In the genomic region with DNA sequence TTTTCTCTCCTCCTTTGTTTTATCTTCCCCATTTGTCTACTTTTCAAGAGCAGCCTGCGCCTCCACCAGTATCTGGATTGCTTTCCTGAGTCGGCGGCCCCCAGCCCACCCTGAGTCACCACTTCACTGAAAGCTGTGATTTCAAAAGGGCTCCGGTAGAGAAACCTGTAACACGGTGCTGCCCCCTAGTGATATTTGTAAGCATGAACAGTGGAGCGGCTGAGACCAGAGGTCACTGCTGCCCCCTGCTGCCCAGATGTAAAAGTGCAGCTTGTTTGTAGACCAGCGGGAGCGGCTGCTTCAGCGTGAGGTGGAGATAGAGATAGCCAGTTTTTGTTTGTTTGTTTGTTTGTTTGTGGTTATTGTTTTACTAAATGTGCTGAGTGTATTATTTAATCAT, we compare ENCODE assay signal across 8 mouse cellular contexts. TPM values are rescaled to one million over a fixed set of nuclear protein-coding genes. Genes with fewer than 3 reads are reported as not detected.
A peak's percentile ranks its signal among the peaks of the same experiment; 100 is the strongest.
DNase-seq lines count a peak whose midpoint lies in the region; ATAC-seq and TF ChIP-seq lines count a peak whose summit lies in the region.

No protein-coding gene starts in this region.

- ATAC-seq in forebrain, embryonic 11.5 days (replicated peaks; ENCODE audit: low FRiP score), result no peak
- ATAC-seq in forebrain, embryonic 15.5 days (replicated peaks), result no peak
- ATAC-seq in midbrain, embryonic 13.5 days, result peak; percentile 49; the same call in 1 of the 2 replicates

- no peaks in the 10 kb centered on the region for H3K36me3 ChIP-seq in forebrain, embryonic 11.5 days (ENCODE audit: control insufficient read depth, insufficient read depth, low read length)
- H3K36me3 ChIP-seq in forebrain, embryonic 15.5 days, result no peaks in the 10 kb centered on the region
- H3K36me3 ChIP-seq in midbrain, embryonic 13.5 days, result no peaks in the 10 kb centered on the region
- no peaks in the 10 kb centered on the region for H3K36me3 ChIP-seq in small intestine, adult 2 months (ENCODE audit: control insufficient read depth, insufficient read depth, low read length)

- intact Hi-C loops in left cerebral cortex, postnatal 10 days (cut with DNase I), result loop anchor here (10.0 kb wide), 2 partner anchors 53 to 303 kb away; no protein-coding TSS in a partner anchor

- H3K9ac ChIP-seq in forebrain, embryonic 11.5 days (ENCODE audit: low read length), result no peak overlapping the region
- no peak overlapping the region for H3K9ac ChIP-seq in forebrain, embryonic 15.5 days (replicated peaks)
- no peak overlapping the region for H3K9ac ChIP-seq in midbrain, embryonic 13.5 days (replicated peaks)

- no peak overlapping the region for H3K4me3 ChIP-seq in forebrain, embryonic 11.5 days (ENCODE audit: low read depth, low read length)
- no peak overlapping the region for H3K4me3 ChIP-seq in forebrain, embryonic 15.5 days
- H3K4me3 ChIP-seq in midbrain, embryonic 13.5 days (replicated peaks), result no peak overlapping the region
- H3K4me3 ChIP-seq in small intestine, adult 2 months (ENCODE audit: low read depth, low read length), result no peak overlapping the region

- H3K27me3 ChIP-seq in forebrain, embryonic 11.5 days (ENCODE audit: control insufficient read depth, insufficient read depth, low read length), result no peaks in the 10 kb centered on the region
- H3K27me3 ChIP-seq in forebrain, embryonic 15.5 days, result peaks cover 27% of the 10 kb centered on the region
- peaks cover 15% of the 10 kb centered on the region for H3K27me3 ChIP-seq in midbrain, embryonic 13.5 days
- H3K27me3 ChIP-seq in small intestine, adult 2 months (ENCODE audit: control insufficient read depth, insufficient read depth, low read length), result no peaks in the 10 kb centered on the region

- TF ChIP-seq POLR2A in small intestine, adult 2 months (IDR thresholded peaks at IDR 0.05; ENCODE audit: low read depth, low read length), result no peak

- H3K9me3 ChIP-seq in forebrain, embryonic 11.5 days (ENCODE audit: control insufficient read depth, low read length), result no peaks in the 10 kb centered on the region
- no peaks in the 10 kb centered on the region for H3K9me3 ChIP-seq in forebrain, embryonic 15.5 days
- no peaks in the 10 kb centered on the region for H3K9me3 ChIP-seq in midbrain, embryonic 13.5 days

- no peak overlapping the region for H3K27ac ChIP-seq in forebrain, embryonic 11.5 days (ENCODE audit: low read depth, low read length)
- no peak overlapping the region for H3K27ac ChIP-seq in forebrain, embryonic 15.5 days (replicated peaks)
- H3K27ac ChIP-seq in midbrain, embryonic 13.5 days, result no peak overlapping the region
- H3K27ac ChIP-seq in small intestine, adult 2 months (ENCODE audit: insufficient read depth, low read depth, low read length), result no peak overlapping the region

- no peak overlapping the region for H3K4me2 ChIP-seq in forebrain, embryonic 11.5 days (ENCODE audit: low read depth, low read length, severe bottlenecking)
- no peak overlapping the region for H3K4me2 ChIP-seq in forebrain, embryonic 15.5 days (replicated peaks)
- H3K4me2 ChIP-seq in midbrain, embryonic 13.5 days (replicated peaks), result no peak overlapping the region

- no peaks in the 10 kb centered on the region for H3K4me1 ChIP-seq in forebrain, embryonic 11.5 days (replicated peaks; ENCODE audit: control insufficient read depth, insufficient read depth, low read length)
- 0 out of 2 replicates have a peak, but pooled peaks cover 3% of the 10 kb centered on the region for H3K4me1 ChIP-seq in forebrain, embryonic 15.5 days
- H3K4me1 ChIP-seq in midbrain, embryonic 13.5 days (replicated peaks), result no peaks in the 10 kb centered on the region; the same call in 1 of the 2 replicates
- H3K4me1 ChIP-seq in small intestine, adult 2 months (ENCODE audit: control insufficient read depth, insufficient read depth, insufficient read length, low read length), result peaks cover 2% of the 10 kb centered on the region; the same call in 1 of the 2 replicates

- WGBS in forebrain, embryonic 11.5 days, result 38% methylated on average over 9 of the region's 9 CpGs
- WGBS in forebrain, embryonic 15.5 days, result 26% methylated on average over 9 of the region's 9 CpGs
- WGBS in midbrain, embryonic 13.5 days, result 31% methylated on average over 9 of the region's 9 CpGs
- 24% methylated on average over 9 of the region's 9 CpGs for WGBS in small intestine, adult 2 months

- TF ChIP-seq CTCF in small intestine, adult 2 months (IDR thresholded peaks at IDR 0.05; ENCODE audit: extremely low read depth, insufficient read length, insufficient replicate concordance, low read depth, low read length), result peak; percentile 99

- DNase-seq in forebrain, embryonic 11.5 days (ENCODE audit: low spot score), result peak; percentile 86
- DNase-seq in c-Kit-positive CD71-positive TER-119-positive erythroid progenitor cells, embryonic 14.5 days (ENCODE audit: low spot score), result peak; percentile 64
- peak; percentile 87 for DNase-seq in forelimb bud, embryonic 11.5 days (ENCODE audit: low read depth, low spot score)
- peak; percentile 58 for DNase-seq in hindlimb bud, embryonic 11.5 days (ENCODE audit: extremely low spot score, low read depth, low spot score)
- DNase-seq in left cerebral cortex, postnatal 10 days (ENCODE audit: extremely low spot score in 1 of 2, low spot score in 2 of 2), result peak; percentile 78 to 83

RNA-seq across cellular contexts. Expression of a gene that starts 15.4 kb away (rescaled TPM):
- not detected in 2 replicates for polyA plus RNA-seq in forebrain, embryonic 11.5 days (2014; fragmentation: Nextera tagmentation; extraction: Ambion mirVana)
- polyA plus RNA-seq in forebrain, embryonic 15.5 days (2015; fragmentation: Nextera tagmentation; extraction: Ambion mirVana), result not detected in 2 replicates
- not detected for total RNA-seq in left cerebral cortex, postnatal 10 days (2021)
- polyA plus RNA-seq in midbrain, embryonic 13.5 days (2015; fragmentation: Nextera tagmentation; extraction: Ambion mirVana), result 0.13 TPM in 1 of 2 replicates, not detected in the other
- polyA plus RNA-seq in small intestine, adult 2 months (2012; rRNA removed), result not detected in 2 replicates

RNA-seq across cellular contexts. Expression of a gene that starts 17.4 kb away (rescaled TPM):
- 0.25 and 0.32 TPM in 2 replicates for polyA plus RNA-seq in forebrain, embryonic 11.5 days (2014; fragmentation: Nextera tagmentation; extraction: Ambion mirVana)
- 0.14 and 0.25 TPM in 2 replicates for polyA plus RNA-seq in forebrain, embryonic 15.5 days (2015; fragmentation: Nextera tagmentation; extraction: Ambion mirVana)
- total RNA-seq in left cerebral cortex, postnatal 10 days (2021), result under 1 TPM in 1 of 2 experiments, not detected in 1; 0.32 TPM
- 0.15 and 0.23 TPM in 2 replicates for polyA plus RNA-seq in midbrain, embryonic 13.5 days (2015; fragmentation: Nextera tagmentation; extraction: Ambion mirVana)
- polyA plus RNA-seq in small intestine, adult 2 months (2012; rRNA removed), result 0.93 TPM in 1 of 2 replicates, not detected in the other
